In the genomic region with DNA sequence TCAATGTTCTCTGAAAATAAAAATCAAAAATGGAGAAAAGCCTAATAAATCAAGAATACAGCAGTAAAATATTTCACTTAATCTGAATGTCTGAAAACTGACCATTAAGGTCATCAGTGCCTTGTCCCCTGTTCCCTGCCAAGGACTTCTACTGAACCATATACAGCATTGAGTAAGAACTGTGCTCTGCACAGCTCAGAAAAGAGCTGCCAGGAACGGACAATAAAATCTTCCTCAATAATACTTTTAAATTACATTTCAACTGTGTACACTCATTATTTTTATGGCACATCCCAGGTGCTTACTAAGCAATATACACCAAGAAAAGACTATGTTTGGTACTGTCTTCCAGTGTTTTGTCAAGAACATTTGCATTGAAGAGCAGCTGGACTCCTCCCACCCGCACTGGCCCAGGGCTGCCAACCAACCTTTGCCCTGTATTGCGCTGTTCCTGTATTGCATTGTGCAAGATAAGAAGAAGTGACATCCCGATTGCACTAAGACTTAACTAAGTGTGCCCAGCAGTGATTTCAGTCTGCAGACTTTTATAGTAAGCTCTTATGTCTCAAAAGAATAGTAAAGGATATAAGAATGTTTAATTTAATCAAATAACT, we compare ENCODE assay signal across 12 mouse cellular contexts. TPM values are rescaled to one million over a fixed set of nuclear protein-coding genes. Genes with fewer than 3 reads are reported as not detected.
A peak's percentile ranks its signal among the peaks of the same experiment; 100 is the strongest.
DNase-seq lines count a peak whose midpoint lies in the region; ATAC-seq and TF ChIP-seq lines count a peak whose summit lies in the region.
"Had no signal": no experiment of that assay in that cellular context is flagged by ENCODE, and none has a peak within 500 bp of the region (broad histone marks: within the 10 kb centered on the region; RNA-seq: fewer than 3 reads in every experiment).

No protein-coding gene starts in this region.

- H3K36me3 ChIP-seq in intestine, embryonic 15.5 days: no peaks in the 10 kb centered on the region
- peaks cover 9% of the 10 kb centered on the region for H3K36me3 ChIP-seq in liver, postnatal 0 days (replicated peaks; ENCODE audit: insufficient read depth, low read length)
- H3K36me3 ChIP-seq: hindbrain, embryonic 12.5 days had no signal

- peak; percentile 37; the same call in 1 of the 2 replicates for TF ChIP-seq EP300 in liver, postnatal 0 days (IDR thresholded peaks at IDR 0.05; ENCODE audit: low read depth)

- no peaks in the 10 kb centered on the region for H3K27me3 ChIP-seq in intestine, embryonic 15.5 days (replicated peaks)
- no peaks in the 10 kb centered on the region for H3K27me3 ChIP-seq in liver, postnatal 0 days (ENCODE audit: insufficient read depth, low read length)
- H3K27me3 ChIP-seq: heart, embryonic 13.5 days; hindbrain, embryonic 12.5 days had no signal

- TF ChIP-seq CTCF in gastrocnemius, adult 2 months (IDR thresholded peaks at IDR 0.05): no peak
- no peak for TF ChIP-seq CTCF in liver, postnatal 0 days (IDR thresholded peaks at IDR 0.05; ENCODE audit: low read depth)

- no peak overlapping the region for H3K4me3 ChIP-seq in gastrocnemius, adult 2 months
- no peak overlapping the region for H3K4me3 ChIP-seq in intestine, embryonic 15.5 days (replicated peaks)
- H3K4me3 ChIP-seq in liver, postnatal 0 days (ENCODE audit: low read depth, low read length): no peak overlapping the region
- H3K4me3 ChIP-seq: heart, embryonic 13.5 days; hindbrain, embryonic 12.5 days had no signal

- H3K27ac ChIP-seq in gastrocnemius, adult 2 months: peak overlapping the region; percentile 38
- H3K27ac ChIP-seq in intestine, embryonic 15.5 days: 0 out of 2 replicates have a peak overlapping the region, but pooled peaks have one; percentile 74
- 0 out of 2 replicates have a peak overlapping the region, but pooled peaks have one; percentile 7 for H3K27ac ChIP-seq in liver, postnatal 0 days (ENCODE audit: low read depth)
- H3K27ac ChIP-seq: heart, embryonic 13.5 days; hindbrain, embryonic 12.5 days had no signal

- peak; percentile 97 for ATAC-seq in intestine, embryonic 15.5 days
- ATAC-seq in liver, postnatal 0 days: peak; percentile 96

- no peak overlapping the region for H3K9ac ChIP-seq in intestine, embryonic 15.5 days
- no peak overlapping the region for H3K9ac ChIP-seq in liver, postnatal 0 days (replicated peaks)
- H3K9ac ChIP-seq: heart, embryonic 13.5 days; hindbrain, embryonic 12.5 days had no signal

- no peak overlapping the region; the same call in 1 of the 2 replicates for H3K4me2 ChIP-seq in intestine, embryonic 15.5 days (replicated peaks)
- no peak overlapping the region for H3K4me2 ChIP-seq in liver, postnatal 0 days (ENCODE audit: low read depth, low read length)
- H3K4me2 ChIP-seq: heart, embryonic 13.5 days; hindbrain, embryonic 12.5 days had no signal

- no peak for DNase-seq in gastrocnemius, adult 2 months
- no peak for DNase-seq in gastrocnemius, postnatal 25 days
- peak; percentile 57 for DNase-seq in 416B (ENCODE audit: low read depth)
- DNase-seq in liver, postnatal 0 days: peak; percentile 79
- no peak for DNase-seq in urinary bladder, adult 2 months (ENCODE audit: low spot score)
- DNase-seq in left cerebral cortex, adult 11 months (ENCODE audit: low spot score): no peak
- no peak for DNase-seq in left cerebral cortex, postnatal 10 days (ENCODE audit: extremely low spot score in 1 of 2, low spot score in 2 of 2)
- DNase-seq: cerebellum, adult 2 months; thymus, postnatal 25 days had no signal

- 59% methylated on average over 4 of the region's 4 CpGs for WGBS in intestine, embryonic 15.5 days
- 36% methylated on average over 4 of the region's 4 CpGs for WGBS in liver, postnatal 0 days (ENCODE audit: insufficient replicate concordance)

- intact Hi-C loops in gastrocnemius, adult 2 months (cut with DNase I): no loop called here
- intact Hi-C loops in left cerebral cortex, postnatal 10 days (cut with DNase I): no loop called here

- no peaks in the 10 kb centered on the region for H3K9me3 ChIP-seq in intestine, embryonic 15.5 days
- no peaks in the 10 kb centered on the region for H3K9me3 ChIP-seq in liver, postnatal 0 days (ENCODE audit: low read length)
- H3K9me3 ChIP-seq: heart, embryonic 13.5 days; hindbrain, embryonic 12.5 days had no signal

- peaks cover 17% of the 10 kb centered on the region for H3K4me1 ChIP-seq in intestine, embryonic 15.5 days (replicated peaks)
- H3K4me1 ChIP-seq in liver, postnatal 0 days (ENCODE audit: insufficient read depth): peaks cover 9% of the 10 kb centered on the region
- H3K4me1 ChIP-seq: hindbrain, embryonic 12.5 days had no signal

RNA-seq across cellular contexts. Expression of gene Mfsd4b1, which starts 52.4 kb away (rescaled TPM):
- 1 to 10 TPM; 2.6 to 3.5 TPM for total RNA-seq in gastrocnemius, adult 2 months (2021)
- 1 to 10 TPM; 3.0 to 3.2 TPM for total RNA-seq in gastrocnemius, postnatal 25 days (2021)
- polyA plus RNA-seq in intestine, embryonic 15.5 days (2015; fragmentation: Nextera tagmentation; extraction: Ambion mirVana): 0.85 and 0.90 TPM in 2 replicates
- polyA plus RNA-seq in liver, postnatal 0 days (2015; fragmentation: Nextera tagmentation; extraction: Ambion mirVana): 6.0 and 6.1 TPM in 2 replicates
- polyA plus RNA-seq in urinary bladder, adult 2 months (2012; rRNA removed): 0.30 and 0.44 TPM in 2 replicates
- total RNA-seq in left cerebral cortex, postnatal 10 days (2021): under 1 TPM in 1 of 2 experiments, not detected in 1; 0.28 TPM

Comparison
In these comparisons a context has a peak if more than half of its experiments do, and no peak if none do; other contexts are left out.
1. DNase-seq: peak in 416B (single experiment) and liver, postnatal 0 days (single experiment); none in gastrocnemius, adult 2 months (single experiment), gastrocnemius, postnatal 25 days (single experiment), urinary bladder, adult 2 months (single experiment), left cerebral cortex, adult 11 months (single experiment) and left cerebral cortex, postnatal 10 days (0 of 2).
2. H3K27ac ChIP-seq: peak in every context shown above with its lines; median percentile 74 in intestine, embryonic 15.5 days; 38 in gastrocnemius, adult 2 months; 7 in liver, postnatal 0 days.